Mouse (Mus musculus) heart, adult 8-10 months (tissue): ENCODE results near the gene Cilp2. TPM values are rescaled to one million over a fixed set of nuclear protein-coding genes. Genes with fewer than 3 reads are reported as not detected.

ENCODE experiments used
- DNase-seq: peaks from one replicate; pipeline ENCODE4 v3.0.0; 2022; ENCODE audit warnings: low spot score
- total RNA-seq, 4 experiments: library from RNA; stranded (reverse); gene quantifications; 2 replicates each; pipeline ENCODE4 v1.2.4; 2022

The Cilp2 gene
- 1 to 10 TPM; 1.3 to 3.1 (median 2.4) TPM for total RNA-seq

DNA sequence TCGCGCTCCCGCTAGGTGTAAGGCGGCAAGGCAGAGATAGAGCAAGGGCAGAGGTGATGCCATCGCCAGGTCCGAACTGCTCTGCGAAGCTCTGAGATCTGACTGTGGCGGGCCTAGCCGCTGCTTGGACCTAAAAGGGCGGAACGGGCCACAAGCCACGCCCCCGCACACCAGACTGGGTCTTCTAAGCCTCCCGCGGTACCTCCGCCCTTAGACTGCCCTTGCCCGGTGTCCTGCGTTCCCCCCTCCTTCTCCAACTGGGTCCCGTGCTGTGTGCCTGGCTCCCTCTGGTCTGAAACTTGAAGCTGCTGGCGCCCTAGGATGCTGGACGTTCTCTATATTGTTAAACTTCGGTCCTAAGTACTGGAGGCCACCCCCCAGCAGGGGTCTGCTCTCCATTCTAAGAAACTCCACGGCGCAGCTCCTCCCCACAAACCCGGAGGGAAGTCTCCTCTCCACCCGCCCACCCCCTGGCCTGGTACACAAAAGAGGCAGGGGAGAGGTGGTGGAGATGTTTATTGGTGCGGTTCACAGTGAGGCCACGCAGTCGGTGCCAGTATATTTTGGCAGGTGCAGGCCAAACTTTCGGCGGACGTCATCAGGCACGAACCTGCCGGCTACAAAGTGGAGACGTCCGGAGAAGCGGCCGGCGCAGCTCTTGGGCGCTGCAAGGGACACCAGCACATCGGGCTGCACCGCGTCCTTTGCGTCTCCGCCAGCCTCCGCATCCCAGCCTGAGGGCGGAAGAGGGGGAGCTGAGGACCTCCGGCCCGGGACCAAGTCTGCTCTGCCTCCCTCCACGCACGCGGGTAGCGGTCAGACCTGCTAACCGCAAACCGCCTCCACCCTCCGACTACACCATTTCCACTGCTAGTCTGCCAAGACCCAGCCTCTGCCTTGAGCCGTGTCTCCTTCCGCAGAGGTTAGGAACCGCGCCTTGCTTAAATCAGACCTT lies at the start of gene Cilp2:
TSS of gene Cilp2 (minus strand) at position 399 of the 955 bp plus-strand sequence.
- no peak for DNase-seq

DNA sequence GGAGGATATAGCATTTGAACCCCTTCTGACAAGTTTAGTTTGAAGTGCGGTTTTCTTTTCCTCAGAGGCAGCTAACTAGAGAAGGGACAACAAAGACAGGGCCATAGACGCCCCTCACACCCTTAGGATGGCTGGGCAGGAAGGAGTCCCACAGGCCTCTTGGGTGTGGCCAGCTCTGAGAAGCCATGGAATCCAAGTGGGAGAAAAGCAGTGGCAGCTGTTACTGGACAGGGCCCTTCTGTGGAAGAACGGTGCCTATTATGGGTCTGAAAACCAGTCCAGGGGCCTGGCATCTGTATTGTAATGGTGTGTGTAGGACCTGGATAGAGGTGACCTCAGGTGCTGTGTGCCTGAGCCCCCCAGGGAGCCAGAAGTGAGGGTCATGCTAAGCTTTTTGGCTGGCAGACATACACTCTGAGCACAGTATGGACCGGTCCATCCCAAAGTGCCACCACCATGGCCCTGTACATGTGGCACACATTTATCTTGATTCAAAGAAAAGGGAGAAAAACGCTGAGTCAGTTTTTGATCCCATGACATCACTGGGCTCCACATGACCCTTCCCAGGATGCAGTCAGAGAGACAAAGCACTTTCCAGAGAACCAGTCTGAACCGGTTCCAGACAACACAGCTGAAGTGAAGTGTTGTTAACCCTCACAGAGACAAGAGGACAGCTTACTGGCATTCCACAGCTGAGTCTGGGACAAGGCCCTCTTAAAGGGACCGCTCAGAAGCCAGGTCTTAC lies 48.7 kb upstream of the Cilp2 start:
- peak; percentile 58 for DNase-seq

DNA sequence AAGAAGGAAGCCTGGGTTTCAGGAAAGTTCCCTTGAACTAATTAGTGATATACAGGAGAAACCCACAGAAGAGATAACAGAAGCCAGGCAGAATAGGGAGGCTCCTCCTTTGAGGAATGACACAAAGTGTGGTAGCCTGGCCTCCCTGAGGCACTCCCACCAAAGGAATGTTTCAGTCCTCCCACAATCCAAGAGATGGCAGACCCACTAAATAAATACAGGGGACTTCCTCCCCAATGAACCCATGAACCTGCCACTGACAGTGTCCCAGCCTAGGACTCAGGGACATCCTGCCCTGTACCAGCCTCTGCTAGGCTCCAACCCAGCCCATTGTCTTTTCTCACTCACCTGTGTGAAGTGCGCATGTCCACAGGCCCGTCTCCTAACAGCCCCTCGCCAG lies 47.9 kb upstream of the Cilp2 start:
- no peak for DNase-seq

DNA sequence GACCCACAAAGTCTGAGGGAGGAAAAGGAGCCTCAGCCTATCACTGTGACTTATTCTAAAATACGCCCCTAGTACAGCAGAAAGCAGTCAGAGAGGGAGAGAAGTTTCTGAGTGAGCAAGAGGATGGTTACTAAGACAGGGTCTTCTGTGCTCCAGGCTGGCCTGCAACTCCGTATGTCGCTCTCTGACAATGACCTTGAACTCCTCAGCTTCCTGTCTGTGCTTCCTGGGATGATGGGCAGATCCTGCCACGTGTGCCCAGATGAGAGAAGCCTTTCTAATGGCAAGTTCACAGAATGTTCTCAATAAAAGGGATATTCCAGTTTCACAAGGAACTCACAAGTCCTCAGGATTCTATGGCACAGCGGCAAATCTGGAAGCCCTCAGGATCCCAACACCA lies 47.1 kb upstream of the Cilp2 start:
- no peak for DNase-seq

DNA sequence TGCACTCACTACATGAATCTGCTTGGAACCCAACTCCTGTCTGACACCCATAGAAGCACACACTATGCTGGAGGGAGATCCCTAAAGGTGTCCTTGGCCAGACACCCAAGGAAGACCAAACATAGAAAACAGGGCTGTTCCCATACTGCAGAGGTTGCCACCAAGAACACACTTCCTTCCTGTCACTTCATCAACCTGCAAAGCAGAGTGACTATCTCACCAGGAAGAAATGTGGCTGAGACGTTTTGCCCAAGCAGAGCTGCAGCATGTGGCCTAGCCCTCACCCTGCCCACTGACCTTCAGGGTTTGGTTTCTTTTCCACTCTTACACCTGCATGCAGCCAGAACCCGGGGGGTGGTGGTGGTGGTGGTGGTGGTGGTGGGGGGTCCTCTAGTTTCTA lies 46.3 kb upstream of the Cilp2 start:
- DNase-seq, result no peak

DNA sequence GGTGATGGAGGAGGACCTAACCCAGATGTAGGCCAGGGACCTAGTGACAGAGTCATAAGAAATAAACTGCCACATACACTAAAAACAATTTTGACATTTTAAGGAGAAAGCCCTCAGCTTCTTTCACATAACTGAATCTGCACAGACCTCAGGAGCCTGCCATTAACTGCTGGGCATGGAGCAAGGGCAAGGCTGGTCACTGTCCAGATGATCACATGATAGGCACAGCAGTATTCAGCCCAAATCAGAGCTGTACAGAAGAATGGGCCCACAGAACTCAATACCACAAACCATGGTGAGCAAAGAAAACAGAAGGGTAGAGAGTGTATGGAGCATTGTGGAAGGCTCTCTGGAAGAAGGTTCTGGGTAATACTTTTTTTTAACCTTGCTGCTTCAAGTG lies 39.4 kb upstream of the Cilp2 start:
- no peak for DNase-seq

DNA sequence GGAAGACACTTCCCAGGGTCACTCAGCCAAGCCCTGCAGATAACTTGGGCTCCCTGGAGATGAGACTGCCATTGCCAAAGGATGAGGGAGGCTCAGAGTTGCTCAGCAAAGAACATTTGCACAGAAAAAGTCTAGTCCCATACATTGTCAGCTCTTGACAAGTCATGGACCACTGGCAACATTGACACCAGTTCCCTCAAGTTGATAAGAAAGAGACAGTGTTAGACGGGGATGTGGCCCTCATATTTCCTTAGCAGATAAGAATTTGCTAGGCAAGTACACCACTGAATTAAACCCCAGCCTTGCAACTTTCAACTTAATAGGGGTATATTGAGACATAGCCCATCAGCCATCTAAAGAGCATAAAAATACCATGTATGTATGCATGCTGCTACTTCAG lies 36.5 kb upstream of the Cilp2 start:
- no peak for DNase-seq

DNA sequence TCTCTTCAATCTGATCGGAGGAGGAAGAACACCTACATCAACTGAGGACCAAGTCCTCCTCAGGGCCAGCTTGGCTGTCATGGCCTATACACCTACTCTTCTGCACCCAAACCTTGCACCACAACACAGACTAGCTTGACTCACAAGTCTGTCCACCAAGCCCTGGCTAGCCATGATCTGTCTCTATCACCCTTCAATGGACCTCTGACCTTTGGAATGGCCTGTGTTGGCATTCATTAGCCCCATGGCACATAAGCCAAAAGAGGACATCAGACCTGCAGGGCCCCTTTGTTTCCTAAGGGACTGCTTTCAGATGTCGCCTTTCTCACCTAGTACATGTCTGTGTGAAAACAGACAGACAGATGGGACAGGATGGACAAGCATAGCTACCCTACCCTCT lies 33.7 kb upstream of the Cilp2 start:
- DNase-seq, result no peak

DNA sequence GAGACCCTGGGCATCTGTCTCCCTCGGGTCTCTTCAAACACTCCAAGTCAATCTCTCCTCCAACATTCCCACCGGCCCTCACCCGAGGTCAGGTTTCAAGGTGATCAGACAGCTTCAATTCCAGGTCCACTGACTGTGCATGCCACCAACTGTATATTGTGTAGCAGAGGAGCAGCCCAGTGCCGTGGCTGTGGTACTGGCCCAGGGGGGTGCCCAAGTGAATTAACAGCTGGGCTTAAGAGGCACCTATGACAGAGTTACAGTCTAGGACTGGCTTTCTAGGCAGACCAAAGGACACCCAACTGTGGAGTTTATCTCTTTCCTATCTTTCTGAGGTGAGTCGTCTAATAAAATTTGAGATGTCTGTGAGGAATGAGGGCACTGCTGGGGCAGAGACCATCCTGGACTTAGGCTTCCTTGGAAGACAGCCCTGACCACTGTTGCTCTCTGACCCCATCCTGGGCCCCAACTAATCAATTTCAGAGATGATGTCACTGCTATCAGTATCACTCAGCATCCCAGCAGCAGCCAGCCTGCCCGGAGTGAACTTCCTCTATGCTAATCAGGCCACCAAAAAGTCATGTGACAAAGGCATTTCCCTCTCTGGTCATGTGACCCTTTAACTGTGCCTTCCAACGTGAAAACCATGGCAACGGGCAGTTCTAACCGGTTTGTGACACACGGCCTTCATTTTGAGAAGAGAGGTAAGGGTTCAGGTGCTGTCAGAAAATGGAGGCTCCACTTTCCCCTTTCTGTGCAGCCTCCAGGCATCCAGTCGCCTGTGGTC lies 32.6 kb upstream of the Cilp2 start:
- peak; percentile 73 for DNase-seq

DNA sequence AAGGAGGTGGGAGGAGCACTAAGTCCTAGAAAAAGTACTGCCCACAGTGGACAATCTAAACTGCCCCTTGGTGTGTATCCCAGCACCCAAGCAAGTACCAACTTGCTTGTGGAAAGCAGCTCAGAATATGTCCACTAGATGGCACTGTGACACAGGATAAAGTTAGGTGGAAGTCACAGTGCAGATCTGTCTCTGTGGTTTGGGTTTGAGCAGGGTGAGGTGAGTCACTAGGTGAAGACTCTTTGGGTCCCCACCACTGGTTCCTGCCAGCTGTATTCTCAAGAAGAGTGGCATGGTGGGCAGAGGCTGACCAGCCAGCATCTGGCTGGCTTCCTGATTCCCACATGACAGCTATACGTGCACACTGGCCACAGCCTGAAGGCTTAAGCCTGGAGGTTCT lies 31.5 kb upstream of the Cilp2 start:
- peak; percentile 88 for DNase-seq

DNA sequence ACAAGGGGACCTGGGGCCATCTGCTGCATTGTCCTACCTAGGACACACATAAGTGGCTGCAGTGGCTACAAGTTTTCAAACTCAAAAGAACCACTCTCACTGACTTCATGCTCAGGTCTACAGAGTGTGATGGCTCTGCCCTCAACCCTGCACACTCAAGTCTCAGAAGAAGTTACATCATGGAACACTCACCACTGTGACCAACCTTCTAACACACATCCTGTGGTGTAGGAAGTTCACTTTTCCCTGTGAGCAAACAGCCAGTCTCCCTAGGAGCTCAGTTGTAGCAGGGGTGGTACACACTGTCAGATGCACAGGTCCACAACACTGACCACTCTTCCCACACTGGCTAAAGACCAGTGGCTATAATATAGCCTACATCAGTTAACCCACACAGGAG lies 31.0 kb upstream of the Cilp2 start:
- DNase-seq, result no peak

DNA sequence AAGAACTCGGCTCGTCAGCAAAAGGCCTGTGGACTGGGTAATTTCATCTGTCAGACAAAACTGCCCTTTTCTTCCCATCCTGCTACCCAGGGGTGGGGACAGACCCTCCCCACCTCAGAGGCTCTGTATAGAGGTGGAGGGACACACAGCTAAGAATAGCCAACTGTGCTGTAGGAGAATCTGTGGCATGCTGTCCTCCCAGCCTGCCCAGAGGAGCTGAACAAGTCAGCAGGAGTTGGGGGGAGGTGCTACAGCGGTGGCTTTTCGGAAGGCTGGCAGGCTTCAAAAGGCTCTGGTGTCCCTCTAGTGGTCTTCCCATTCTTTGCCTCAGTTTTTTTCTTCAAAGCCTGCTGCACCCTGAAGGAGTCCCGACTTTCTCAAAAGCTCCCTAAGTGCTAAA lies 28.3 kb upstream of the Cilp2 start:
- peak; percentile 36 for DNase-seq

DNA sequence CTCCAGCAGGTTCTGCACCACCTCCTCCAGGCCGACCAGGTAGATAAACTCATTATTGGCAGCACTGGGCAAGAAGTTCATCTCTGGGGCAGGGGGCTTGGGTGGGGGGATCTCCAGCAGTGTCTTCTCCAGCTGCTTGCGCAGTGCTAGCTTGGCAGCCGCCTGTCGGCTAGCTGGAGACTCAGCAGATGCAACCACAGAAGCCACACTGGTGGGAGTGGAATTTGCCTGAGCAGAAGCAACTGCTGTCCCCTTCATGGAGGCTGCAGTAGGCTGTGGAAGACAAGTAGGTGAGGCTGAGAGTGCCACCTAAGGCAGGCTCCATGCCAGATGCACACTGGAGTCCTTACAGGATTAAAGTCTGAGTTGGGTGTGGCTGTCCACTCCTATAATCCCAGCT lies 27.0 kb upstream of the Cilp2 start:
- DNase-seq, result no peak

DNA sequence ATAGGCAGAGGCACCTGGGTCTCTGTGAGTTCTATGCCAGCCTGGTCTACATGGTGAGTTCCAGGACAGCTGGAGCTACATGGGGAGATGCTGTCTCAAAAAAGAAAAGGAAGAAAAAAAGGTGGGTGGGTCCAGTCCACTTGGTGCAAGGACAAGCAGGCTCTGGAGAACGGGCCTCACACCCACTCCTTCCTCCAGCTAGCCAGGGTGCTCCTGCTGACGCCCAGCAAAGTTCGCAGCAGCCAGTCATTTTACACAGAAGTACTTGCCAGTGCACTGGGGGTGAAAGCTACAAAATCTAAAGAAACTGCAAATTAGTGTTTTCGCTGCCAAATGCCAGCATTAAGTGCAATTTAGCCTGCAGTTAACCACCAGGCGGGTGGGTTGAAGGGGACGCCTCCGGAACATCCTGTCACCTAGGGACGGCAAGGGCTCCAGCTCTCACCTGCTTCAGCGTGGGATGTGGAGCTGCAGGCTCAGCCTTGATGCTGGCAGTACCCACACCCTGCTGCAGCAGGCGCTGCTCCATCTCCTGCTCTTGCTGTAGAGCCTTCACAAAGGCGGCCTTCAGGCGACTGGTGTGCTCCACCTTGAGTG lies 25.1 kb upstream of the Cilp2 start:
- no peak for DNase-seq

DNA sequence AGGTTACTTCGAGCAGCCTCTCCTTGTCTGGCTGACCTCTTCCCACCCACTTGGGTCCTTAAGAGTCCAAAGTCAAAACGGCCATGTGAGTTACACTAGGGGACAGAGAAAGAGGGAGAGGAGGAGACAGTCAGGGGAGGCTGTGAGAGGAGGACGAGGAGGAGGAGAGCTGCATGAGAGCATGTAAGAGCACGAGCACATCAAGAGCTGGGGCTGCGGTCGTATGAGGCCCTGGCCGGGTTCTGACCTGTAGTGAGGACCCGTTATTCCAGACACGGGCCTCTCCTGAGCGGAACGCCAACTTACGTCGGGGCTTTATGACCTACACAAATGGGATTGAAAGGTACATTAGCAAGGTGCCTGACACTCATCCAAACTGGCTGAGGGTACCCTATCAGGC lies 24.4 kb upstream of the Cilp2 start:
- DNase-seq, result no peak

DNA sequence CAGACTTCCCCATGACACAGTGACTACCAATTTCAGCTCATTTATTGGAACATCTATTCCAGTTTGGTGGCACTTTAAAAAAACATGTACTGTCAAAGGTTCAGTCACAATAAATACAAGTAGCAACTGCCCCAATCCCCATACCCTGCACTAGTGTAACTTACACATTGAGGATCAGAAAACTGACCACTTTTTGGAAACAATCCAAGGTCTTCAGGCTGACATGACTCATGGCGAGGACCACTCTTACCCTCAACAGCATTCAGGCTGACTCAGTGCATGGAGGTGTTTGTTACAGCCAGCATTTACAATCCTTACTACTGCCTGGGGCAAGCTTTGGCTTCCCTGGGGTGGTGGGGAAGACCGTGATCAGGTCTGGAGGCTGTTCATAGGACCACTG lies 19.6 kb upstream of the Cilp2 start:
- DNase-seq, result no peak

DNA sequence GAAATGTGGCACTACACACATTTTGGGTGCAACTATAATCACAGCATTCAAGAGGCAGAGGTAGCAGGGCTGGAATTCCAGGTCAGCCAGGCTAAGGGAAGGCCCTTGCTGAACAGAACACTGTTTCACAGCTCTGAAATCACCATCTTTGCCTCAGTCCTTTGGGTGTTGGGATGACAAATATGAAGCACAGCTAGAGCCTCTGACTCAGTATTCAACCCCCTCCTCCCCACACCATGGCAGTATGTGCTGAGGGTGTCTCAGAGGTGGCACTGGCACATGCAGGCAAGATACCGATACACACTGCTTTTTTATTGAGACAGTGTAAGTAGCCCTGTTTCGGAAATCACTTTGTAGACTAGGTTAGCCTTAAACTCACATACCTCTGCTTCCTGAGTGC lies 18.8 kb upstream of the Cilp2 start:
- no peak for DNase-seq

DNA sequence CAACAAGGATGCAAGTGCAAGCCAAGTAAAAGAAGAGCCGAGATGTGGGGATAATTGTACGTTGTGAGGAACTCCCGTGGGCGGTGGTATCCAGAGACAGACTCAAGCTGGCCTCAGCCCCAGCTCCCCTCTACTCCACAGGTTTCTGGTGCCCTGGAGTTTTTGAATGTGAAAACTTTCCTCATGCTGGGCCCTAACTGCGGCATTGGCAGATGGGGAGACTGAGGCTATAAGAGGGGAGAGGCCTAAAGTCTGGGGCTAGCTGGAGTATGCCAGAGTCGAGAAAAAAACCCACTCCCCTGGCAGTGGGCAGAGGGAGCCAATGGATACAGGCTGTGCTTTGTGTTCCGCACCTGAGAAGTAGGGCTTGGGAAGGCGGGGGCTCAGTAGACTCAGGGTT lies 16.6 kb upstream of the Cilp2 start:
- DNase-seq, result no peak

DNA sequence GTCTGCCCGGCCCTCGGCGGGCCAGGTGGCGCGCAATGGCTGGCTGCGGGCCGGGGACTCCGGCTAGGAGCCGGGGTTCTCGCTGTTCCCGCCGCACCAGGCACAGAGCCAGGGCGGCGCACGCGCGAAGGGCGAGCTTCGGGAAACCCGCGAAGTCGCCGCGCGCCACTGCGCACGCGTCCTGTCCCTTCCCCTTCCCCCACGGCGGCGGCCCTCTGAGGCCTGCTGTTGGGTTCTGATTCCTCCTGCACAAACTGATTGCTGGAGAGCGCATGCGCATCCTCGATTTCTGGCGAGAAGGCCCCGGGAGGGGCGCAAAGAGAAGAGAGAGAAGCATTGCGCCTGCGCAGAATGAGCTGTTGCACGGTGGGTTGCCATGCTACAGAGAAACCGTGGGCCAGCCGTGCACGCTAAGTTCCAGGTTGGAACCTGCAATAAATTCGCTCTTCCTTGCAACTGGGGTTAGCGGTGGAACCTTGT lies 15.6 kb upstream of the Cilp2 start:
- peak; percentile 98 for DNase-seq

DNA sequence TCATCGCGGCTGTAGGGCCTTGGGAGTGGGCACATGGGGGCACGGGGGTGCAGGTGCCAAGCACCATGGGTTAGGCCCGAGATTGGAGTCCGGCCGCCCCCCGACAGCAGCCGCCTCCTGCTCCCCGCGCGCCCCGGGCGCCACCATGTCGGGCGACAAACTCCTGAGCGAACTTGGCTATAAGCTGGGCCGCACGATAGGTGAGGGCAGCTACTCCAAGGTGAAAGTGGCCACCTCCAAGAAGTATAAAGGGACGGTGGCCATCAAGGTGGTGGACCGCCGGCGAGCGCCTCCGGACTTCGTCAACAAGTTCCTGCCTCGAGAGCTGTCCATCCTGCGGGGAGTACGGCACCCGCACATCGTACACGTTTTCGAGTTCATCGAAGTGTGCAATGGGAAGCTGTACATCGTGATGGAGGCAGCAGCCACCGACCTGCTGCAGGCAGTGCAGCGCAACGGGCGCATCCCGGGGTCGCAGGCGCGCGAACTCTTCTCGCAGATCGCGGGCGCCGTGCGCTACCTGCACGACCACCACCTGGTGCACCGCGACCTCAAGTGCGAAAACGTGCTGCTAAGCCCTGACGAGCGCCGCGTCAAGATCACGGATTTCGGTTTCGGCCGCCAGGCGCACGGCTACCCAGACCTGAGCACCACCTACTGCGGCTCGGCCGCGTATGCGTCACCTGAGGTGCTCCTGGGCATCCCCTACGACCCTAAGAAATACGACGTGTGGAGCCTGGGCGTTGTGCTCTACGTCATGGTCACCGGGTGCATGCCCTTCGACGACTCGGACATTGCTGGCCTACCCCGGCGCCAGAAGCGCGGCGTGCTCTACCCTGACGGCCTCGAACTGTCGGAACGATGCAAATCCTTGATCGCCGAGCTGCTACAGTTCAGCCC lies 14.9 kb upstream of the Cilp2 start, which contains the start of the genes Tssk6, Ndufa13 and Yjefn3:
TSS of gene Tssk6 (plus strand) at position 22 of the 900 bp plus-strand sequence.
TSS of gene Ndufa13 (minus strand) at position 396 of the 900 bp plus-strand sequence.
TSS of gene Yjefn3 (minus strand) at position 550 of the 900 bp plus-strand sequence.
- peak; percentile 28 for DNase-seq
